In the genomic region with DNA sequence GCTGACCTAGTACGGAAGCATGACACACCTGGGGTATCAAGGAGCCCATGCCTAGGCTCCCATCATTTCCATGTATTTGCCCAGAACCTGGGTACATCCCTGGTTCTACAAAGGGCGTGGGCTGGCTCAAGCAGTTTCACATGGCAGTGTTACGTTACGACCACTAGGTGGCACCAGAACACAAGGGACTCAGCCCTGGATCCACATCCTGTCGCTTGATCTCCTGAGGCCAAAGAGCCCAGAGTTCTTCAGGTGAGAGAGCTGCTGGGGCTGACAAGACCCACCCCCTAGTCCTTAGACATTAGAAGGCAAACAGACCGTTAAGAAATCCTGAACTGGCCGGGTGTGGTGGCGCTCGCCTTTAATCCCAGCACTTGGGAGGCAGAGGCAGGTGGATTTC, we compare ENCODE assay signal across 8 mouse cellular contexts. TPM values are rescaled to one million over a fixed set of nuclear protein-coding genes. Genes with fewer than 3 reads are reported as not detected.
A peak's percentile ranks its signal among the peaks of the same experiment; 100 is the strongest.
DNase-seq lines count a peak whose midpoint lies in the region; ATAC-seq and TF ChIP-seq lines count a peak whose summit lies in the region.

No protein-coding gene starts in this region.

- no peaks in the 10 kb centered on the region for H3K9me3 ChIP-seq in hindbrain, embryonic 16.5 days (ENCODE audit: control insufficient read depth, low read length)

- no peak overlapping the region for H3K9ac ChIP-seq in hindbrain, embryonic 16.5 days (ENCODE audit: low read depth, low read length)

- H3K4me1 ChIP-seq in hindbrain, embryonic 16.5 days (ENCODE audit: control insufficient read depth, insufficient read depth, low read depth, low read length): no peaks in the 10 kb centered on the region

- H3K27ac ChIP-seq in hindbrain, embryonic 16.5 days (ENCODE audit: low read depth, low read length): no peak overlapping the region
- no peak overlapping the region for H3K27ac ChIP-seq in left cerebral cortex, adult 2 months

- H3K4me3 ChIP-seq in hindbrain, embryonic 16.5 days (ENCODE audit: low read length): no peak overlapping the region
- no peak overlapping the region for H3K4me3 ChIP-seq in left cerebral cortex, adult 2 months

- 13% methylated on average over 9 of the region's 9 CpGs for WGBS in hindbrain, embryonic 16.5 days

- no peaks in the 10 kb centered on the region for H3K36me3 ChIP-seq in hindbrain, embryonic 16.5 days (ENCODE audit: control insufficient read depth, insufficient read depth, low read length)

- H3K4me2 ChIP-seq in hindbrain, embryonic 16.5 days (ENCODE audit: low read length): no peak overlapping the region

- DNase-seq in left cerebral cortex, adult 18-20 months (ENCODE audit: low spot score in 2 of 2): peak; percentile 63 to 69
- DNase-seq in left cerebral cortex, adult 11 months (ENCODE audit: low spot score): no peak
- peak; percentile 79 for DNase-seq in cerebellum, adult 9-11 months
- peak; percentile 57 to 65 for DNase-seq in frontal cortex, postnatal 14 days (ENCODE audit: low spot score in 2 of 2)
- DNase-seq in left cerebral cortex, adult 2 months (ENCODE audit: extremely low spot score in 1 of 2, low spot score in 2 of 2): peak; percentile 70 to 74
- DNase-seq in spleen, adult 12 weeks (ENCODE audit: low spot score): peak; percentile 50

- intact Hi-C loops in left cerebral cortex, adult 2 months (cut with DNase I): loop anchor here (10.0 kb wide), 1 partner anchor 137 kb away; no protein-coding TSS in a partner anchor

- ATAC-seq in hindbrain, embryonic 16.5 days: peak; percentile 57; the same call in 1 of the 2 replicates
- peak; percentile 74 for ATAC-seq in megakaryocyte-erythroid progenitor cell, adult 5-6 weeks (replicated peaks; ENCODE audit: low FRiP score, low TSS enrichment, poor library complexity, severe bottlenecking)

- TF ChIP-seq CTCF in left cerebral cortex, adult 2 months (IDR thresholded peaks at IDR 0.05): peak; percentile 94

- no peaks in the 10 kb centered on the region for H3K27me3 ChIP-seq in hindbrain, embryonic 16.5 days (replicated peaks; ENCODE audit: control insufficient read depth, insufficient read depth, low read length)

RNA-seq across cellular contexts. Expression of gene Eif4g3, which starts 24.6 kb away (rescaled TPM):
- total RNA-seq in left cerebral cortex, adult 18-20 months (2021): 100 to 1,000 TPM; 155 to 168 TPM
- 43.2 and 46.0 TPM in 2 replicates for polyA plus RNA-seq in hindbrain, embryonic 16.5 days (2015; fragmentation: Nextera tagmentation; extraction: Ambion mirVana)
- total RNA-seq in left cerebral cortex, adult 2 months (2021): 100 to 1,000 TPM; 179 to 187 TPM
- 58.7 and 61.5 TPM in 2 replicates for total RNA-seq in megakaryocyte-erythroid progenitor cell, adult 5-6 weeks (2014; fragmentation: Nextera tagmentation)
- 24.2 and 25.3 TPM in 2 replicates for total RNA-seq in megakaryocyte-erythroid progenitor cell, adult 5-6 weeks (2017)
